Mouse (Mus musculus): Measurements from ENCODE around the gene Rtl8a. TPM values are rescaled to one million over a fixed set of nuclear protein-coding genes. Genes with fewer than 3 reads are reported as not detected.
A peak's percentile ranks its signal among the peaks of the same experiment; 100 is the strongest.
"Not testable (repeated sequence)": the region's sequence is repeated elsewhere in the genome, so short reads cannot be mapped to it uniquely, and the experiment has no call there.

The Rtl8a gene
- polyA plus RNA-seq, 1 experiment from 2014 or later: 132 TPM

- H3K9ac ChIP-seq; H3K4me3 ChIP-seq; H3K27ac ChIP-seq; H3K36me3 ChIP-seq; ATAC-seq (ENCODE audit: low FRiP score); H3K27me3 ChIP-seq; H3K4me2 ChIP-seq (replicated peaks); H3K9me3 ChIP-seq (replicated peaks); H3K4me1 ChIP-seq: not testable (repeated sequence)
- WGBS: 57% methylated on average over 3 of the region's 3 CpGs
Measured at GRCm38 (mm10) chrX:53638107-53638506, 5.4 kb downstream of the Rtl8a start.

- not testable (repeated sequence) for H3K9ac ChIP-seq; H3K36me3 ChIP-seq; H3K4me2 ChIP-seq (replicated peaks); H3K9me3 ChIP-seq (replicated peaks); H3K27me3 ChIP-seq; ATAC-seq (ENCODE audit: low FRiP score); H3K4me1 ChIP-seq; H3K27ac ChIP-seq; H3K4me3 ChIP-seq
Measured at GRCm38 (mm10) chrX:53611395-53611794, 32.1 kb downstream of the Rtl8a start.

GRCm38 (mm10) chrX:53610571-53610970, 32.9 kb downstream of the Rtl8a start:
- H3K36me3 ChIP-seq: no peaks in the 10 kb centered on the region
- 1% methylated on average over 3 of the region's 3 CpGs for WGBS
- ATAC-seq (ENCODE audit: low FRiP score): no peak

GRCm38 (mm10) chrX:53608879-53609278, 34.6 kb downstream of the Rtl8a start, which contains the start of gene Gm14597:
Gene Gm14597, minus strand, starts transcription at chrX:53608979.
- H3K4me2 ChIP-seq (replicated peaks): peak within 1 kb of the TSS; percentile 50
- H3K27ac ChIP-seq: peak within 1 kb of the TSS; percentile 76
- not testable (repeated sequence) for H3K27me3 ChIP-seq; H3K4me1 ChIP-seq; ATAC-seq (ENCODE audit: low FRiP score); H3K36me3 ChIP-seq; H3K9me3 ChIP-seq (replicated peaks)
- H3K9ac ChIP-seq: peak within 1 kb of the TSS; percentile 65
- H3K4me3 ChIP-seq: peak within 1 kb of the TSS; percentile 41
- 62% methylated on average over 3 of the region's 4 CpGs for WGBS

More at GRCm38 (mm10) chrX:53610571-53610970, 32.9 kb downstream of the Rtl8a start:
- Histone ChIP-seq H3K4me2 (replicated peaks) (no peak overlapping the region), H3K9ac (no peak overlapping the region), H3K27ac (no peak overlapping the region), H3K9me3 (replicated peaks) (no peaks in the 10 kb centered on the region), H3K4me1 (no peaks in the 10 kb centered on the region), H3K4me3 (no peak overlapping the region), H3K27me3 (no peaks in the 10 kb centered on the region)

GRCm38 (mm10) chrX:53608122-53608813, 35.2 kb downstream of the Rtl8a start:
- peak; percentile 62 for ATAC-seq (ENCODE audit: low FRiP score)
- no peaks in the 10 kb centered on the region for H3K9me3 ChIP-seq (replicated peaks)
- H3K9ac ChIP-seq: peak overlapping the region; percentile 65
- no peaks in the 10 kb centered on the region for H3K27me3 ChIP-seq
- no peaks in the 10 kb centered on the region for H3K36me3 ChIP-seq
- peak overlapping the region; percentile 76 for H3K27ac ChIP-seq
- 22% methylated on average over 18 of the region's 18 CpGs for WGBS
- H3K4me2 ChIP-seq (replicated peaks): peak overlapping the region; percentile 50
- H3K4me3 ChIP-seq: peak overlapping the region; percentile 41
- no peaks in the 10 kb centered on the region for H3K4me1 ChIP-seq

- 30% methylated on average over 20 of the region's 20 CpGs for WGBS
- Histone ChIP-seq H3K36me3 (no peaks in the 10 kb centered on the region), H3K27ac (peak within 1 kb of the TSS; percentile 76)
Measured at GRCm38 (mm10) chrX:53607242-53608121, 36.0 kb downstream of the Rtl8a start, which contains the start of gene Rtl8c. Gene Rtl8c, plus strand, starts transcription at chrX:53608032.

GRCm38 (mm10) chrX:53606176-53606575, 37.3 kb downstream of the Rtl8a start:
- 13% methylated on average over 1 of the region's 1 CpGs for WGBS
- H3K4me1 ChIP-seq: not testable (repeated sequence)

More at GRCm38 (mm10) chrX:53607242-53608121, 36.0 kb downstream of the Rtl8a start, which contains the start of gene Rtl8c:
- peak within 1 kb of the TSS; percentile 65 for H3K9ac ChIP-seq
- peak within 1 kb of the TSS; percentile 50 for H3K4me2 ChIP-seq (replicated peaks)
- no peaks in the 10 kb centered on the region for H3K4me1 ChIP-seq
- peak within 1 kb of the TSS; percentile 41 for H3K4me3 ChIP-seq
- H3K27me3 ChIP-seq: no peaks in the 10 kb centered on the region
- ATAC-seq (ENCODE audit: low FRiP score): peak; percentile 95
- no peaks in the 10 kb centered on the region for H3K9me3 ChIP-seq (replicated peaks)

GRCm38 (mm10) chrX:53599993-53600392, 43.5 kb downstream of the Rtl8a start:
- ATAC-seq (ENCODE audit: low FRiP score); H3K27ac ChIP-seq; H3K36me3 ChIP-seq; H3K27me3 ChIP-seq; H3K9ac ChIP-seq; H3K4me2 ChIP-seq (replicated peaks); H3K9me3 ChIP-seq (replicated peaks); H3K4me3 ChIP-seq; H3K4me1 ChIP-seq: not testable (repeated sequence)
- WGBS: 48% methylated on average over 2 of the region's 2 CpGs

More at GRCm38 (mm10) chrX:53606176-53606575, 37.3 kb downstream of the Rtl8a start:
- ATAC-seq (ENCODE audit: low FRiP score); H3K4me3 ChIP-seq; H3K9ac ChIP-seq; H3K27ac ChIP-seq; H3K9me3 ChIP-seq (replicated peaks); H3K36me3 ChIP-seq; H3K4me2 ChIP-seq (replicated peaks); H3K27me3 ChIP-seq: not testable (repeated sequence)

Other genes starting within 250 kb of the Rtl8a start
- gene Etd, start 208.8 kb downstream of the Rtl8a start, polyA plus RNA-seq (2016; fragmentation: Nextera tagmentation; extraction: Ambion mirVana): not detected in 2 replicates
- 98.0 and 99.3 TPM in 2 replicates for gene Rtl8c, start 35.6 kb downstream of the Rtl8a start, polyA plus RNA-seq (2016; fragmentation: Nextera tagmentation; extraction: Ambion mirVana)
- not detected in 2 replicates for gene Gm14597, start 34.7 kb downstream of the Rtl8a start, polyA plus RNA-seq (2016; fragmentation: Nextera tagmentation; extraction: Ambion mirVana)
- 97.0 and 107 TPM in 2 replicates for gene Rtl8b, start 26.7 kb upstream of the Rtl8a start, polyA plus RNA-seq (2016; fragmentation: Nextera tagmentation; extraction: Ambion mirVana)
- 0.19 and 0.33 TPM in 2 replicates for gene 4930502E18Rik, start 81.1 kb upstream of the Rtl8a start, polyA plus RNA-seq (2016; fragmentation: Nextera tagmentation; extraction: Ambion mirVana)
- gene 1700013H16Rik, start 114.1 kb upstream of the Rtl8a start, polyA plus RNA-seq (2016; fragmentation: Nextera tagmentation; extraction: Ambion mirVana): not detected in 2 replicates
- not detected in 2 replicates for gene Zfp36l3, start 132.7 kb upstream of the Rtl8a start, polyA plus RNA-seq (2016; fragmentation: Nextera tagmentation; extraction: Ambion mirVana)
- 1.7 and 3.1 TPM in 2 replicates for gene Xlr, start 154.0 kb upstream of the Rtl8a start, polyA plus RNA-seq (2016; fragmentation: Nextera tagmentation; extraction: Ambion mirVana)